Mouse (Mus musculus) liver, adult 2 months (tissue): ENCODE measurements around the gene Dnajc16.

Experiments
- CTCF ChIP-seq: fragments of 200-500 bp; IDR thresholded peaks from 2 replicates; pipeline ENCODE4 v1.5.1; 2011; ENCODE audit warnings: low read depth, low read length, control low read depth
- POLR2A ChIP-seq: fragments of 200-500 bp; IDR thresholded peaks from 2 replicates; pipeline ENCODE4 v1.6.1; 2011; ENCODE audit warnings: low read length, control low read depth; ENCODE audit not compliant: insufficient read depth; ENCODE audit errors: extremely low read depth

GRCm38 (mm10) chr4:141810975-141811374, 20.2 kb upstream of the Dnajc16 start:
- TF ChIP-seq POLR2A (no peak), CTCF (no peak)
